Mouse (Mus musculus): ENCODE data around the gene Hgd. TPM values are rescaled to one million over a fixed set of nuclear protein-coding genes. Genes with fewer than 3 reads are reported as not detected.

Gene Hgd
- total RNA-seq (2017) = 0.63 TPM in 1 of 2 replicates, not detected in the other

DNA sequence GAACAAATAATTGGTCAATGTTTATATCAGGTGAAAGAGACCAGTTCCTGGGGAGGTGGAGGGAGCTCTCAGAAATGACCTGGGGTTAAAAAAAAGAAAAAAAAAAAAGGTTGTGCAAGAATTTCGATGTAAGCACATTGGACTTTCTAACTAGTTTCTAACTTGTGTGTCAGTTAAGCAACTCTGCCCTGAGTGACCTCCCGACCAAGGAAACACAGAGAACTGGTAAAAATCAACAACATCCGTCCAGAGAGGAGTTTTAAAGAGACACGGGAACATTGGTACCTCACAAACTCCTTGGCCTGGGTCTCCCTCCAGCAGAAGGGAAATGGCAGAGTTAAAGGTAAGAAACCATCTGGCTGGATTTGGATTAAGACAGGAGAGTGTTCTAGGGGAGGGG is at the start of gene Hgd:
Gene Hgd (plus strand): TSS at position 160 of the 400 bp plus-strand sequence.
- no peak for ATAC-seq (replicated peaks; ENCODE audit: low read depth, poor library complexity, severe bottlenecking)

- ATAC-seq (replicated peaks; ENCODE audit: low read depth, poor library complexity, severe bottlenecking) = no peak
These were observed 49.8 kb upstream of the Hgd start for GRCm38 (mm10) chr16:37530170-37530569.

DNA sequence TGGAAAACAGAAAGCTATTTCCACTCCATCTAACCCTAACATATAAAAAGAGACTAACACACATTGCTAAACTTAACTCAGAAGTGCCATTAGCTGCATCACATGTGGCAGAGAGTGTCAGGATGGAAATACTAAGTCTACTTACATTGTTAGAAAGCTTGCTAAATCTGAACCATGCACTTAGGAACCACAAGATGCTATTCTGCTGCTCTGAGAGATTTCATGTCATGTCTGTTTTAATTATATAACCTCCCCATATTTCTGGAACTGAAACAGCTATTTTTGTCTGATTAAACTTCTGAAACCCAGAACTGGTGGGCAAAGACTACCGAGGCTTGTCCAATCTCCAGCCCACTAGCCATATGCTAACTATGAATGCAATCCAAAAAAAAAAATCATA is 47.9 kb upstream of the Hgd start:
- no peak for ATAC-seq (replicated peaks; ENCODE audit: low read depth, poor library complexity, severe bottlenecking)

DNA sequence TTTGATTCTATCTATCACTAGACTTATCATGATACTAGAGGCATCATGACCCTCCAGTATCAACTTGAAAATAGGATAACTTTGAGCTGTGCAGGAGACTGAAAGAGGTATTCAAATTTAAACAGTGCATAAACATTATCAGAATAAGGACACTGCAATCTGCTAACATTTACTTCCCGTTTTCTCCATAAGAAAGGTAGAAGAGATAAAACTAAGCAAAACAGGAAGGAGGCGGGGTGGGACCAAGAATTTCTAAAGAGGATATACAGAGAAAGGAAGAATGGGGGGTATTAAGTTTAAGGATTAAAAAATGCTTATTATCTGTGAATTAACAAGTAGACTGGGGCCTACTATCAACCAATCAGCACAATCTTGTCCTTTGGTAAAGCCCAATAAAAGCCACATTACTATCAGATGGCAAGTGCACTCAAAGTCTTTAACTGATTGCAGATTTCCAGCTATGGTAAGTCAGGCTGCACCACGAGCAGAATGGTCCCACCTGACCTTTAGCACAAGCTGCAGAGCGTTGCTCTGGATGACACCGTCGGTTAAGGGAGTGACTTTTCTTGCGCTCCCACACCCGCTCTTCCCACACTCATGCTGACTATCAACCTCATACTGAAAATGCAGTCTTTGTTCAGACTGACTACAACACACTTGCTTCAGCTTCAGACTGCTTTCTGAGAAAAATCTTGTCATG is 46.4 kb upstream of the Hgd start:
- ATAC-seq (replicated peaks; ENCODE audit: low read depth, poor library complexity, severe bottlenecking) = peak; percentile 60

DNA sequence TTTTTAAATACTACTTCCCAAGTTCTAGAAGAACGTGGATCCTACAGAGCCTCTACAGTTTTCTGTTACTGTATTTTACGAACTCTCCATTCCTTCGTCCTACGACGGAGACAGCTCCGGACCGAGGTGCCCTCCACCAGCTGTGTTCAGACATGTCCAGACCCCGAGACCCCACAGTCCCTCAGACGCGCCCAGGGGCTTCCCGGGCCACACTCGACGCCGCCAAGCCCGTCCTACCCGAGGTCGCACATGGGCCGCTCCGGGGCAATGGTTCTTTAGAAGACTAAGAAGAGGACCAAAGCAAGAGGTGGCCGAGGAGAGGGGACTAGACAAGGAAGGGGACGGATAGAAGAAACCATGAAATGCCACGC is 40.7 kb upstream of the Hgd start:
- ATAC-seq (replicated peaks; ENCODE audit: low read depth, poor library complexity, severe bottlenecking) = peak; percentile 50

- peak; percentile 97 for ATAC-seq (replicated peaks; ENCODE audit: low read depth, poor library complexity, severe bottlenecking)
These were observed 40.1 kb upstream of the Hgd start, which contains the start of the genes Gtf2e1 and Rabl3 for GRCm38 (mm10) chr16:37539611-37540580. Gene Gtf2e1, minus strand, starts transcription at chr16:37539789. Gene Rabl3, plus strand, starts transcription at chr16:37539885.

- ATAC-seq (replicated peaks; ENCODE audit: low read depth, poor library complexity, severe bottlenecking) = no peak
These were observed 39.2 kb upstream of the Hgd start for GRCm38 (mm10) chr16:37540776-37541175.

DNA sequence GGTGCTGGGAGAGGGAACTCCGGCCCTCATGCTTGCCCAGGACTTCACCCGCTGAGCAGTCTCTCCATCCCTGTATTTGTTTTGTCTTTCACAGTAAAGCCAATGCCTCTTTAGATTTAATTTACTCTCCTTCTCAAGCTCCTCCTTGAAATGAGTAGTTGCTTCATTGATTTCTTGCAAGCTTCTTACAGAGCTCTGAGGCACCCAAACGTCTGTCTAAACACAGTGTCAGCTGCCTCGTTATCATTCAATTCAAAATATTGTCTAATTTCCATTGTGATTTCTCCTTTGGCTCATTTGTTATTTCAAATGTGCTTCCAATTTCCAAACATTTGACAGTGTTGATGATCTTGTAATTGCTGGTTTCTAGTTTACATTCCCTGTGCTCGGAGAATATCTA is 33.6 kb upstream of the Hgd start:
- ATAC-seq (replicated peaks; ENCODE audit: low read depth, poor library complexity, severe bottlenecking) = no peak

GRCm38 (mm10) chr16:37550266-37550665 is 29.7 kb upstream of the Hgd start:
- no peak for ATAC-seq (replicated peaks; ENCODE audit: low read depth, poor library complexity, severe bottlenecking)

DNA sequence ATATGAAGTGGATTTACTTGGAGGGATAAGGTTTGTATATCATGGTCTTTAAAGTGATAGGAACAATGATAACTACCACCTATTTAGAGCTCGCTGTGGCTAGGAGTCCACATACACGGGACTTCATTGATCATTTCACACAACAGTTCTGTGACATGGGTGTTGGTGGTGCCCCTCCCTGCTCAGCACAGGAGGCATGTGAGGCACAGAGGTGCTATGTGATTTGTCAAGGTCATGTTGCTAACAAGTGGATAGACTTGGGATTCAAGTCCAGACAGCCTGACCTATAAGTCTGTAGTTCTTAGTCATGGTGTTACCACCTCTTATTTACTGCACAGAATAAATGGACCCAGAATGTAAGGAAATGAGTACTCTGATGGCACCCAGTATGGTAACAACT is 29.0 kb upstream of the Hgd start:
- no peak for ATAC-seq (replicated peaks; ENCODE audit: low read depth, poor library complexity, severe bottlenecking)

GRCm38 (mm10) chr16:37552824-37553223 is 27.1 kb upstream of the Hgd start:
- ATAC-seq (replicated peaks; ENCODE audit: low read depth, poor library complexity, severe bottlenecking) = no peak

- ATAC-seq (replicated peaks; ENCODE audit: low read depth, poor library complexity, severe bottlenecking) = no peak
These were observed 17.5 kb upstream of the Hgd start for GRCm38 (mm10) chr16:37562414-37562813.

GRCm38 (mm10) chr16:37562961-37563360 is 17.0 kb upstream of the Hgd start:
- ATAC-seq (replicated peaks; ENCODE audit: low read depth, poor library complexity, severe bottlenecking) = no peak

GRCm38 (mm10) chr16:37565117-37565516 is 14.8 kb upstream of the Hgd start:
- no peak for ATAC-seq (replicated peaks; ENCODE audit: low read depth, poor library complexity, severe bottlenecking)

GRCm38 (mm10) chr16:37566107-37566506 is 13.8 kb upstream of the Hgd start:
- no peak for ATAC-seq (replicated peaks; ENCODE audit: low read depth, poor library complexity, severe bottlenecking)

GRCm38 (mm10) chr16:37567113-37568050 is 12.6 kb upstream of the Hgd start:
- ATAC-seq (replicated peaks; ENCODE audit: low read depth, poor library complexity, severe bottlenecking) = no peak

DNA sequence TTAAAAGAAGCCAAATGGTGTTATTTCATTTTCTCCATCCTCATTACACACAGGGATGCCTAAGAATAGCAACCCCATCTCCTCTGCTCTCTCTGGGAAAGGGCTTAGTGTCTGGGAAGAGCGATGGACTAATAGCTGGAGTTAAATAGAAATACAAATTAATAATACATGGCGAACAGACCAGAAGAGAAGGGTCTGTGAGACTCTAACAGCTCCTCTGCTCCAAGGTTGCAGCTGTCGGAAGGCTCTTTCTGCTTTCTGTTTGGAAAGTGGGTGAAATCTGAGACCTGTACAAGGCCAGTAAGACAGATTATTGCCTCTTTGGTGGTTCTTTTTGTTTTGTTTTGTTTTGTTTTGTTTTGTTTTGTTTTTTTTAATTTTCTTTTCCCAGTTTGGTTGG is 8.4 kb upstream of the Hgd start:
- no peak for ATAC-seq (replicated peaks; ENCODE audit: low read depth, poor library complexity, severe bottlenecking)

GRCm38 (mm10) chr16:37572117-37572754 is 7.7 kb upstream of the Hgd start:
- ATAC-seq (replicated peaks; ENCODE audit: low read depth, poor library complexity, severe bottlenecking) = no peak

- ATAC-seq (replicated peaks; ENCODE audit: low read depth, poor library complexity, severe bottlenecking) = no peak
These were observed 6.9 kb upstream of the Hgd start for GRCm38 (mm10) chr16:37573061-37573460.

- no peak for ATAC-seq (replicated peaks; ENCODE audit: low read depth, poor library complexity, severe bottlenecking)
These were observed 4.6 kb upstream of the Hgd start for GRCm38 (mm10) chr16:37575325-37575724.

Measured in common myeloid progenitor, adult 5-6 weeks (primary cell).